Mouse (Mus musculus): ENCODE measurements around the gene Trmt44. TPM values are rescaled to one million over a fixed set of nuclear protein-coding genes. Genes with fewer than 3 reads are reported as not detected.
"Not testable (repeated sequence)": the region's sequence is repeated elsewhere in the genome, so short reads cannot be mapped to it uniquely, and the experiment has no call there.

Gene Trmt44
- total and polyA plus RNA-seq, 2 experiments, result 2.1 to 2.6 TPM

DNA sequence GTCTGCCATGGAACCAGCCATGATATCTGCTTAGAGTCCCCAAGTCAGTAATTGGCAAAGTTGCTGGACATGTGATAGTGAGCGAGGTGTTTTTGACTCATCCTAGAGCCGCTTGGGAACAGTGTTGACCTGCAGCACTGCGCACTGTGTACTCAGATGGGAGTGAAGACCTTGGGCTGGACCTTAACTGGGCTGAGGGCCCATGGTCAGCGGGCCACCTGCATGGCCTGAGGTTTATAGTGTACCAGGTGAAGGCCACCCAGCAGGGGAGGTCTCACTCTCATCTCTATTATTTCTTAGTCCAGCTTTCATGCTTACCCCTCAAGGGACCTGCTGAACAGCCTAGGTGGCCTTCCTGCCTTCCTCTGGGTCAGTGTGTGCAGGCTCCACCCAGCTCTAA, 19.9 kb upstream of the Trmt44 start:
- DNase-seq (ENCODE audit: extremely low read depth, low read depth, low spot score), result no peak
- TF ChIP-seq CTCF (IDR thresholded peaks at IDR 0.05; ENCODE audit: low read depth, low read length) (no peak), POLR2A (IDR thresholded peaks at IDR 0.05; ENCODE audit: extremely low read depth, insufficient read depth, low read length) (no peak)
- H3K4me3 ChIP-seq (ENCODE audit: insufficient read depth, low read depth, low read length), result no peak overlapping the region
- H3K27ac ChIP-seq (replicated peaks; ENCODE audit: insufficient read depth, low read depth, low read length), result no peak overlapping the region
- no peaks in the 10 kb centered on the region for H3K4me1 ChIP-seq (ENCODE audit: control insufficient read depth, insufficient read depth, low read length)
- H3K27me3 ChIP-seq (ENCODE audit: control insufficient read depth, insufficient read depth, low read length), result no peaks in the 10 kb centered on the region
- H3K9ac ChIP-seq (ENCODE audit: low read depth, low read length), result no peak overlapping the region
- no peaks in the 10 kb centered on the region for H3K79me2 ChIP-seq (ENCODE audit: control insufficient read depth, insufficient read depth, low read length)
- WGBS, result 82% methylated on average over 4 of the region's 4 CpGs
- H3K36me3 ChIP-seq (ENCODE audit: control insufficient read depth, insufficient read depth, low read length), result peaks cover 17% of the 10 kb centered on the region

DNA sequence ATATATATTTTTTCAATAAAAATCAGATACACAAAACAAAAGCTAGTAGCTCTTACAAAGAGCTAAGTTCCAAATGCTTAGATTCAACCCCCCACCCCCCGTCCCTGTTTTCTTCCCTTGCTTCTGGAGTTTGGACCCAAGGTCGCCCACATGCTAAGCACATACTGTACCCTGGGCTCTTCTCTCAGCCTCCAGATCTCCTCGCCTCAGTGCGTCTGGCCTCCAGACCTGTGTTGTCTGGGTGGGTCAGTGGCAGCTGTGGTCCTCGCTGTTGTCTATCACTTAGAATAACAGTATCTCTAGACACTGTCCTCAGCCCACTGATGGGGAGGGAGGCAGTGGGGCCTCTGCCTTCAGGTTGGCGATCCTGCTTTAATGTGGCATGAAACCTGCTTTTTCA, 18.4 kb upstream of the Trmt44 start:
- DNase-seq (ENCODE audit: extremely low read depth, low read depth, low spot score), result no peak
- Histone ChIP-seq H3K9ac (ENCODE audit: low read depth, low read length) (no peak overlapping the region), H3K27me3 (ENCODE audit: control insufficient read depth, insufficient read depth, low read length) (no peaks in the 10 kb centered on the region), H3K4me1 (ENCODE audit: control insufficient read depth, insufficient read depth, low read length) (no peaks in the 10 kb centered on the region), H3K36me3 (ENCODE audit: control insufficient read depth, insufficient read depth, low read length) (peaks cover 25% of the 10 kb centered on the region), H3K79me2 (ENCODE audit: control insufficient read depth, insufficient read depth, low read length) (no peaks in the 10 kb centered on the region), H3K4me3 (ENCODE audit: insufficient read depth, low read depth, low read length) (no peak overlapping the region), H3K27ac (replicated peaks; ENCODE audit: insufficient read depth, low read depth, low read length) (no peak overlapping the region)
- 91% methylated on average over 6 of the region's 6 CpGs for WGBS
- TF ChIP-seq POLR2A (IDR thresholded peaks at IDR 0.05; ENCODE audit: extremely low read depth, insufficient read depth, low read length) (no peak), CTCF (IDR thresholded peaks at IDR 0.05; ENCODE audit: low read depth, low read length) (no peak)

DNA sequence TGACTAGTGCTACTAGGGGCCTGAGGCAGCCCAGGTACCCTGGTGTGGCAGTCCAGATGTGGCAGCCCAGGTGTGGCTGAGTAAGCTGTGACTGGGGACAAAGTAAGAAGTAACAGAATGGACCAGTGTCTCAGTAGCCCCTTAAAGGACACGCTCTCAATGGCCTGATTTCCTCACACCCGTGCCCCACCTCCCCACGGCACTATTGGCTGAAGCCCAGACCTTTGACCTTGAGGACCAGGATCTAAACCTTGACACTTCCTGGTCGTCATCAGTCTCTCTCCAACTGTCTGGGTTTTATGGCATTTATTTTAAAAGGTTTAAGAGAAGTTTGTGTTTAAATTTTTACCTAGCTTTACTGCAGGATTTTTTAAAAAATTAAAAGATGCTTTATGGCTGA, 18.0 kb upstream of the Trmt44 start:
- DNase-seq (ENCODE audit: extremely low read depth, low read depth, low spot score), result no peak
- 39% methylated on average over 4 of the region's 4 CpGs for WGBS

DNA sequence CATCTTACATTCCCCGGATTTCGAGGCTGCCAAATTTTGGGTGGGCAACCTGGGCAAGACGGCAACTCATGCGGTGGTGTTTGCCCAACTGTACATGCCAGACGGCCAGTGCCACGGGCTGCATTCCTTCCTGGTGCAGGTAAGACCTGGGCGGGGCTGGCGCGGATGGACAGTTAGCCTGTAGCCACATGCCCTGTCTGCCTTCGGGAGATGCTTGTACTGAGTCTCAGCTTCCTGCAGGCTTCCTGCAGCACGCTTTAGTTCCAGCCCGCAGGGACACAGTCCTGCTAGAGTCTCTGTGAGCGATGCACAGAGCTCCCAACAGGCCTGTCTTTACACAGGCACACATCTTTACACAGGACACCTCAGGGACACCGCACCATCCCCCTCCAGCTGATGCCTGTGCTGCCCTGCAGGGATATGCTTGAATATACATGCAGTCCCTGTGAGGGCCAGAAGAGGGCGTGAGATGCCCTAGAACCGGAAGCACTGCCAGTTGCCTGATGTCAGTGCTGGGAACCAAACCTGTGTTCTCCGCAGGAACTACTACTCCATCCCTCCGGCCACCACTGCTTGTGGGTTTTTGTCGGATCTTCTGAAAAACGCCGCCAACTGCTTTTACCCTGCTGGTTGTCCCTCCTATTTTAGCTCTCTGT, 17.3 kb upstream of the Trmt44 start:
- no peak overlapping the region for H3K27ac ChIP-seq (replicated peaks; ENCODE audit: insufficient read depth, low read depth, low read length)
- no peak for TF ChIP-seq POLR2A (IDR thresholded peaks at IDR 0.05; ENCODE audit: extremely low read depth, insufficient read depth, low read length)
- TF ChIP-seq CTCF (IDR thresholded peaks at IDR 0.05; ENCODE audit: low read depth, low read length), result peak; percentile 51
- H3K79me2 ChIP-seq (ENCODE audit: control insufficient read depth, insufficient read depth, low read length), result no peaks in the 10 kb centered on the region
- no peak overlapping the region for H3K9ac ChIP-seq (ENCODE audit: low read depth, low read length)
- no peak overlapping the region for H3K4me3 ChIP-seq (ENCODE audit: insufficient read depth, low read depth, low read length)
- DNase-seq (ENCODE audit: extremely low read depth, low read depth, low spot score), result no peak
- no peaks in the 10 kb centered on the region for H3K4me1 ChIP-seq (ENCODE audit: control insufficient read depth, insufficient read depth, low read length)
- WGBS, result 95% methylated on average over 21 of the region's 21 CpGs
- no peaks in the 10 kb centered on the region for H3K27me3 ChIP-seq (ENCODE audit: control insufficient read depth, insufficient read depth, low read length)
- H3K36me3 ChIP-seq (ENCODE audit: control insufficient read depth, insufficient read depth, low read length), result peaks cover 17% of the 10 kb centered on the region

More for the DNA sequence above, 18.0 kb upstream of the Trmt44 start:
- Histone ChIP-seq H3K4me3 (ENCODE audit: insufficient read depth, low read depth, low read length) (no peak overlapping the region), H3K36me3 (ENCODE audit: control insufficient read depth, insufficient read depth, low read length) (peaks cover 23% of the 10 kb centered on the region), H3K9ac (ENCODE audit: low read depth, low read length) (no peak overlapping the region), H3K4me1 (ENCODE audit: control insufficient read depth, insufficient read depth, low read length) (no peaks in the 10 kb centered on the region), H3K27ac (replicated peaks; ENCODE audit: insufficient read depth, low read depth, low read length) (no peak overlapping the region), H3K79me2 (ENCODE audit: control insufficient read depth, insufficient read depth, low read length) (no peaks in the 10 kb centered on the region), H3K27me3 (ENCODE audit: control insufficient read depth, insufficient read depth, low read length) (no peaks in the 10 kb centered on the region)
- TF ChIP-seq CTCF (IDR thresholded peaks at IDR 0.05; ENCODE audit: low read depth, low read length) (no peak), POLR2A (IDR thresholded peaks at IDR 0.05; ENCODE audit: extremely low read depth, insufficient read depth, low read length) (no peak)

DNA sequence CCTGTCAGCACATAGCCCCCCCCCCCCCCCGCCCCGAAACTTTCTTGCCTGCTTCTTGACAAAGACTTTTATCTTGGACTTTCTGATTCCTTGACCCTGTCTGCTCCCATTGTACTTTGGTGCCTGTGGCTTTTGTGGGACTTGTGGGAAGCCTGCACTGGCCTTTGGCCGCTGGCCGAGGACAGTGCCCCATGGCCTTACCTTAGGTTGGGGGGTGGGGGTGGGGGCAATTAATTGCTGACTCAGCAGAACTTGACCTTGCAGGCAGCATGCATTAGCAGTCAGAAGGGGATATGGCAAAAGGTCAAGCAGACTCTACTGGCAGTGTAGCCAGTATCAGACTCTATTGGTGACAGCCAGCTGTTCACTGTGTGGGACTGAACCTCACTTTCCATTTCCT, 16.6 kb upstream of the Trmt44 start:
- H3K9ac ChIP-seq (ENCODE audit: low read depth, low read length), result no peak overlapping the region
- 95% methylated on average over 4 of the region's 4 CpGs for WGBS
- no peak overlapping the region for H3K4me3 ChIP-seq (ENCODE audit: insufficient read depth, low read depth, low read length)
- no peaks in the 10 kb centered on the region for H3K27me3 ChIP-seq (ENCODE audit: control insufficient read depth, insufficient read depth, low read length)
- H3K4me1 ChIP-seq (ENCODE audit: control insufficient read depth, insufficient read depth, low read length), result no peaks in the 10 kb centered on the region
- TF ChIP-seq POLR2A (IDR thresholded peaks at IDR 0.05; ENCODE audit: extremely low read depth, insufficient read depth, low read length) (no peak), CTCF (IDR thresholded peaks at IDR 0.05; ENCODE audit: low read depth, low read length) (no peak)
- DNase-seq (ENCODE audit: extremely low read depth, low read depth, low spot score), result no peak
- no peaks in the 10 kb centered on the region for H3K79me2 ChIP-seq (ENCODE audit: control insufficient read depth, insufficient read depth, low read length)
- H3K27ac ChIP-seq (replicated peaks; ENCODE audit: insufficient read depth, low read depth, low read length), result no peak overlapping the region
- peaks cover 16% of the 10 kb centered on the region for H3K36me3 ChIP-seq (ENCODE audit: control insufficient read depth, insufficient read depth, low read length)

GRCm38 (mm10) chr5:35584259-35584658, 9.4 kb upstream of the Trmt44 start:
- not testable (repeated sequence) for H3K79me2 ChIP-seq (ENCODE audit: control insufficient read depth, insufficient read depth, low read length); H3K4me1 ChIP-seq (ENCODE audit: control insufficient read depth, insufficient read depth, low read length); DNase-seq (ENCODE audit: extremely low read depth, low read depth, low spot score); H3K9ac ChIP-seq (ENCODE audit: low read depth, low read length); H3K27me3 ChIP-seq (ENCODE audit: control insufficient read depth, insufficient read depth, low read length); H3K36me3 ChIP-seq (ENCODE audit: control insufficient read depth, insufficient read depth, low read length); H3K27ac ChIP-seq (replicated peaks; ENCODE audit: insufficient read depth, low read depth, low read length); H3K4me3 ChIP-seq (ENCODE audit: insufficient read depth, low read depth, low read length)
- 99% methylated on average over 2 of the region's 2 CpGs for WGBS
